Mouse (Mus musculus) neural tube, embryonic 12.5 days (tissue): Measurements from ENCODE around the gene Gins2. TPM values are rescaled to one million over a fixed set of nuclear protein-coding genes. Genes with fewer than 3 reads are reported as not detected.

Experiments
- ATAC-seq: fragments of 200-750 bp; cut with Nextera tagmentation; 2 replicates; pipeline ENCODE4 v1.8.0; 2017; ENCODE audit warnings: low read depth, mild to moderate bottlenecking, moderate TSS enrichment, moderate library complexity; ENCODE audit not compliant: low FRiP score
- H3K27ac ChIP-seq: fragments of 300-500 bp; sonication (generic); 2 replicates; pipeline ENCODE4 v1.5.1; 2016
- H3K27me3 ChIP-seq: fragments of 300-500 bp; sonication (generic); replicated peaks from 2 replicates; pipeline ENCODE4 v1.6.1; 2016; ENCODE audit warnings: mild to moderate bottlenecking
- H3K36me3 ChIP-seq: fragments of 300-500 bp; sonication (generic); 2 replicates; pipeline ENCODE4 v1.6.1; 2016; ENCODE audit warnings: mild to moderate bottlenecking
- H3K4me1 ChIP-seq: fragments of 300-500 bp; sonication (generic); 2 replicates; pipeline ENCODE4 v1.6.1; 2016
- H3K4me2 ChIP-seq: fragments of 300-500 bp; sonication (generic); replicated peaks from 2 replicates; pipeline ENCODE4 v1.6.1; 2016; ENCODE audit warnings: mild to moderate bottlenecking
- H3K4me3 ChIP-seq: fragments of 300-500 bp; sonication (generic); 2 replicates; pipeline ENCODE4 v1.5.1; 2016
- H3K9ac ChIP-seq: fragments of 300-500 bp; sonication (generic); 2 replicates; pipeline ENCODE4 v1.6.1; 2016; ENCODE audit warnings: mild to moderate bottlenecking
- H3K9me3 ChIP-seq: fragments of 300-500 bp; sonication (generic); 2 replicates; pipeline ENCODE4 v1.6.1; 2016; ENCODE audit warnings: mild to moderate bottlenecking
- WGBS: fragments of 180-500 bp; shearing (Covaris S2); methylation state at CpG from one replicate; pipeline ENCODE4 v1.1.7; 2016; 5-methylcytosine and 5-hydroxymethylcytosine counted together
- polyA plus RNA-seq: library from polyadenylated mRNA; unstranded; fragments of >200 nt; fragmentation: Nextera tagmentation; extraction: Ambion mirVana; gene quantifications from 2 replicates; pipeline ENCODE4 v1.2.1, GENCODE M21; 2016

Gins2 gene
- polyA plus RNA-seq, 1 experiment from 2014 or later, result 53.4 TPM

DNA sequence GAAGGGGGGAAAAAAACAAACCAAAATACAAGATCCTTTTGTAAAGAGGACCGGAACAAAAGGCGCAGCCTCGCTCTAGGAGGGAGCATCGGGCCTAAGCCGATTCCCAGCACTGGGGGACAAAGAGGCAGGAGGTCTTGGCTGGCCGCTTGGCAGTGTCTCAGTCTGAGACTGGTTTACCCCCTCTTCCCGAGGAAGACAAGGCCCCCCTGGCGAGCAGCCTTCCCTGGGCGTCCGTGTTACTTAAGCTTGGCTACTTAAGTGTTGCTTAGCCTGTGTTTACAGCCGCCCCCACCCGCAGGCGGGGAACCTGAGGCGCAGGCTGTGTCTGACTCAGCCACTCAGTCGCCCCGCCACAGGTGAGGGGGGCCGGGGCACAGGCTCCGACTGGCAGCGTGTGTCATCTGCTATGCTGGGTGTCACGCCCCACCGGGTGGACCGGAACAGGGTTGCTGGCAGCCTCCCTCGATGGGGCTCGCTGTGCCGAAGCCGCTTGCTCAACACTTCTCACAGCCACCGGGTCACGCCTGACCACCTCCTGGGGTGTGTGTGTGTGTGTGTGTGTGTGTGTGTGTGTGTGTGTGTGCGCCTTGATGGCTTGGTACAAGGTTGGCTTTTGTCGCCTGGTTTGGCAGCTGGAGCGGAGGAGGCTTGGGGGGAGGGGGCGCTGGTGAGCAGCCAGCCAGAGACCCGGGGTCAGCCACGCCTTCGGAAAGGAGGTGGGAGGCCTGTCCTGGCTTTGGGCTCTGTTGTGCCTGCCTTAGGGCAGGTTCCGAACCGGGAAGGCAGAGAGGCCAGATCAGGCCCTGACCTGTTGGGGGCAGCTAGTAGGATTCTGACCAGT is 50.5 kb downstream of the Gins2 start:
- Histone ChIP-seq H3K36me3 (no peaks in the 10 kb centered on the region), H3K27me3 (no peaks in the 10 kb centered on the region), H3K9ac (peak overlapping the region; percentile 86), H3K4me2 (peak overlapping the region; percentile 97), H3K4me3 (peak overlapping the region; percentile 64), H3K9me3 (no peaks in the 10 kb centered on the region), H3K27ac (peak overlapping the region; percentile 97), H3K4me1 (peaks cover 93% of the 10 kb centered on the region)
- ATAC-seq, result 0 out of 2 replicates have a peak, but pooled peaks have one; percentile 18
- WGBS, result under 1% methylated on average over 37 of the region's 37 CpGs

DNA sequence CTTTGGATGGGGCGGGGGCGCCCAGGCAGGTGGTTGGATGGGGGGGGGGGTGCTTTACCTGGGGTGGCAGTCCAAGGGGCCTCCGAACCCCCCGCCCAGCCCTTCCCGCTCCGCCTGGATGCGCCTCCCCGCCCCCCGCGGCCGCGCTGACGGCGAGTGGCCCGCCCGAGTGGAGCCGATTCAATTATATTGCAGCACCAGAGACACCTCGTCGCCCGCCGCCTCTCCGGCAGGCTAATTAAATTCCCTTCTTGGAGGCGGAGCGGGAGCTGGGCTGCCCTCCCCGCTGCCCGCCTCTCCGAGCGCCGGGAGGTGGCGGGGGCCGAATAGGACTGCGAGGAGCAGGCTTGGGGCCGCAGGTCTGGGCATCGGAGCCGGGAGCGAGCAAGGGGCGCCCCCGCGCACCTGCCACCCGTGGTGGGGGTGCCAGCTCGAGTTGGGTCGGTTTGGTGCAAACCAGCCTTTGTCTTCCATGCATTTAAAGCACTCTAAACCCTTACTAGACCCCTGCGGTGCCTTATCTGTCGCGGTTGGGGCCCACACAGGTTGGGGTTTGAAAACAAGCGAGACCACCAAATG is 51.2 kb downstream of the Gins2 start:
- peak; percentile 14 for ATAC-seq
- H3K4me1 ChIP-seq, result peaks cover 93% of the 10 kb centered on the region
- peak overlapping the region; percentile 97 for H3K4me2 ChIP-seq
- peak overlapping the region; percentile 86 for H3K9ac ChIP-seq
- H3K4me3 ChIP-seq, result peak overlapping the region; percentile 64
- H3K27ac ChIP-seq, result peak overlapping the region; percentile 97
- no peaks in the 10 kb centered on the region for H3K27me3 ChIP-seq
- H3K9me3 ChIP-seq, result no peaks in the 10 kb centered on the region
- WGBS, result 0% methylated on average over 43 of the region's 46 CpGs
- no peaks in the 10 kb centered on the region for H3K36me3 ChIP-seq

DNA sequence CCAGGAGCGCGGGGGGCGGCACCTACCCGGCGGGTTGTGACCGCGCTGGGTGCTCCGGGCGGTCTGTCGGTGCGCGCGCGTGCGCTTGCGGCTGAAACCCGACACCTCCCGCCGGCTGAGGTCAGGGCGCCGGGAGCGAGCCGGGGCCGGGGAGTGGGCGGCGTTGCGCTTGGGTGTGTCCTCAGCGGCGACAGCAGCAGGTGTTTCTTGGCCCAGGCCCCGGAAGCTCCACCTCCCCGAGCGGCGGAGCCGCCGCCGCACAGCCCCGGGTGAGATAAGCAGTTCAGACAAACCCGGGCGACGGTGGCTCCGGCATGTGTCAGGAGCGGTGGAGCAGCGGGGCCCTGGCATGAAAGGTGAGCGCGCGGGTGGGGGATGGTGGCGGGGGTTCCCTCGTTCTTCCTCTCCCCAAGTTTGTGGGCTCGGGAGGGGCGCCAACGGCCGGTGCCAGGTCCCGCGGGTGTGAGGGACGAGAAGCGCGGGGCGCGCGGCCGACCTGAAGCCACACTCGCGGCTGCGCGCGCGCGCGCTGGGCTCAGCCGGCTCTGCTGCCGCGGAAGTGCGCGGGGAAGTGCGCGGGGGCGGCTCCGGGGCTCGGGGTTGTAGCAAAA is 51.8 kb downstream of the Gins2 start:
- peak overlapping the region; percentile 86 for H3K9ac ChIP-seq
- H3K36me3 ChIP-seq, result no peaks in the 10 kb centered on the region
- H3K27me3 ChIP-seq, result no peaks in the 10 kb centered on the region
- peak overlapping the region; percentile 97 for H3K4me2 ChIP-seq
- ATAC-seq, result peak; percentile 16; the same call in 1 of the 2 replicates
- under 1% methylated on average over 56 of the region's 79 CpGs for whole genome bisulfite sequencing
- peak overlapping the region; percentile 64 for H3K4me3 ChIP-seq
- no peaks in the 10 kb centered on the region for H3K9me3 ChIP-seq
- peak overlapping the region; percentile 97 for H3K27ac ChIP-seq
- peaks cover 93% of the 10 kb centered on the region for H3K4me1 ChIP-seq

DNA sequence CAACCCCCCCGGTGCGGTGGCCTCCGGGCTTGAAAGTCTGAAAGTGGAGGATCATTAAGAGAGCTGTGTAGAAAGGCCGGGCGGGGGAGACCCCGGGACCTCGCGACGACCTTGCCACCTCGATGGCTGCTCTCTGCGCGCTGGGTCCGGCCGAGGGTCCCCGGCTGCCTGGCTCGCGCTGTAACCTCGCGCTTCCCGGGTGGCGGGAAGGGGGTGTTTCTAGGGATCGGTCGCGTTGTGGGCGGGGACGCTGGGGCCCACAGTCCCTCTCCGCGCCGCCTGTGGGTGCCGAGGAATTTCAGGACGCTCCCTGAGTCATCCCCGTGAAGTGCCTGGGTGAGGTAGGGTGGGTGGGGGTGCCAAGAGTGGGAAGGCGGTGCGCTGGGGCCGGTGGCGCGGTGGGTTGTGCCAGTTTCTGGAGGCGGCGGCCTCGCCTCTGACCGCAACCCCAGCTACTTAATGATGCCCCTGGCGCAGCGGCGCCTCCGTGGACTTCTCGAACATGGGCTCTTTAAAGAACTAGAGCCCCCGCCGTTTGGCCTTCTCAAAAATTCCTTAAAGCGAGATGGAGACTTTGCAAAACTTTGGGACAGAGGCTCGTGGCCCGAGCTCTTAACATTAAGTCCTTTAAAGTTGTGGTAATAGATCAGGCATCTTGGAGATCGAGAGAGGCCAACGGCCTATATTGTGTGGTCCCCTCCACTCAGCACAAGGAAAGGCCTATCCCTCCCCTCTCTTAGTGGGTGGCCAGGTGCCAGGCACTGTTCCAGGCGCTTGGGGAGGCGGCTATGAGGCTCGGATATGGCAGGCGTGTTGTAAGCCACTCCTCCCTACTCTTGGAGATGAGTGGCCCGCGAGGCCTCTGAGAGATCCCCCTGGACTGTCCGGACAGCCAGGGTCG is 52.5 kb downstream of the Gins2 start:
- peak overlapping the region; percentile 97 for H3K4me2 ChIP-seq
- no peaks in the 10 kb centered on the region for H3K27me3 ChIP-seq
- H3K36me3 ChIP-seq, result no peaks in the 10 kb centered on the region
- H3K9ac ChIP-seq, result peak overlapping the region; percentile 86
- peak overlapping the region; percentile 97 for H3K27ac ChIP-seq
- peaks cover 94% of the 10 kb centered on the region for H3K4me1 ChIP-seq
- WGBS, result under 1% methylated on average over 61 of the region's 61 CpGs
- no peaks in the 10 kb centered on the region for H3K9me3 ChIP-seq
- H3K4me3 ChIP-seq, result peak overlapping the region; percentile 64
- peak; percentile 8; the same call in 1 of the 2 replicates for ATAC-seq

DNA sequence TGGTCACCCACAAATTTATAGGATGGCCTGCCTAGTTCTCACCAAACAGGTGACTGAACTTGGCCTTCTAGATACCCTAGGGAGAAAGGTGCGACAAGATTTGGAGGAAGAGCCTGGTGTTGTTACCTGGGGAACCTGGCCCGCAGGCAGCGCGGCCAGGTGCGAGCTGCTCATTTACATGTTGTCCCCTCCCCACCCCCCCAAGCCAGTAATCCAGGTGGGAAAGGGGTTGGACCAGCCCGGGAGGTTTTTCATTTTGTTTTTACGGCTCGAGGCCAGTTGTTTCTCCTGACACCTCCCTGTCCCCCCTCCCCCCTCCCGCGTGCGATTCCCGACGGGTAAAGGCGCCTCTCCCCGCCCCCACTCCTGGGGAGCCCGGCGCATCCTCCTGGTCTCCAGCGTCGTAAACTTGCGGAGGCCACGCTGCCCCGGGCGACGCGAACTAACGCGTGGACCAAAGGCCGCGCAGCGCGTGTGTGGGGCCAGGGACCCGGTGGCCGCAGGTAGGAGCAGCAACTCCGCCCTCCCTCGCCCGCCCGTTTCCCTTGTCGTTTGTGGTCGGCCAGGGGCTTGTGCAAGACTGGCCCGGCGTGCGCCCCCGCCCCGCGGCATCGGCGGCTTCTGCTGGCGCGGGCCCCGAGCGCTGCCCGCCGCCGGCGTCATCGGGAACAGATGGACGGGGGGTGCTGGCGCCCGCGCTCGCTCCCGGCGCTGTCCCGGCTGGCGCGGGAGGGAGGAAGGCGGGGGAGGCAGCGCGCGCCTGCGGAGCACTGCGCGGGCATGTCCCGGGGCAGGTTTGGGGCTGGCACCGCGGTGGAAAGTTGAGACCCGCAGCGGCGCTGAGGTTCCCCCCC is 53.4 kb downstream of the Gins2 start:
- H3K36me3 ChIP-seq, result no peaks in the 10 kb centered on the region
- H3K4me3 ChIP-seq, result peak overlapping the region; percentile 64
- no peaks in the 10 kb centered on the region for H3K9me3 ChIP-seq
- peak overlapping the region; percentile 86 for H3K9ac ChIP-seq
- no peaks in the 10 kb centered on the region for H3K27me3 ChIP-seq
- no peak for ATAC-seq
- 1% methylated on average over 77 of the region's 79 CpGs for WGBS
- H3K4me1 ChIP-seq, result peaks cover 95% of the 10 kb centered on the region
- H3K4me2 ChIP-seq, result peak overlapping the region; percentile 97
- peak overlapping the region; percentile 97 for H3K27ac ChIP-seq

DNA sequence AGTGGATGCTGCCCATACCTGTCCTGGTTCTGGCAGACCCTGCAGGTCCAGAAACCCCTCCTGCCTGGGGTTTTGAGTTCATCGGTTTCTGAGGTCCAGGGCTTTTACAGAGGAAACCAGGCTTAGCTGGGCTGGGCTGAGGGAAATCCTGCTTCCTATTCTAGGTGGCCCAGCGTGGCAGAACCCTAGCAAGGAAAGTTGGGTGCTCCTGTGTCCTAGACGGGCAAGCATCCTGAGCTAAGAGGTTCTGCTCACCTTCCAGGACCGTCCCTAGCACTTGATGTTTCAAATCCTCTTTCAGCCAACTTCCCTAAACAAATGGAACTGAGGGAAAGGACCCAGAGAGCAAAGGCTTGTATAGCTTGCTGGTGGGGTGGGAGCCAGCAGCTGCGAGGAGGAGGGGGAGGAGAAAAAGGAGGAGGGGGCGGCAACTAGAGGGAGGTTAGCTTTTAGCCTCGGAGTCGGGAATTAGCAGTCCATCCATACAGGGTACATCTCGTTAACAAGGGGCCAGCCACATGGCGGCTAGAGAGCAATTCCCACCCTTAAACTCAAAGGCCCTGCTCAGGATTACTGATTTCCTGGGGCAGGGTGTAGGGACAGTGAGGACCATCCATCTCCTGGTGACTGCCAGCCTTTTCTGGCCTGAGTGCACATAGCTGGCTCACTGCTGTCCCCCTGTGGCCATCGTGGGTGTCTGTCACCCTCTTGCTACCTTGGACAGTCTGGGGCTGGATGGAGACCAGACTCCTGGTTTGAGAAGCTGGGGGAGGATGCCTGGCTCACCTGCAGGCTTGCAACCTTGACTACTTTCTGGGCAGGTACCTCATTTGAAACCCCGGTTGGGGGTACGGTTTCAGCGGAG is 54.4 kb downstream of the Gins2 start:
- Histone ChIP-seq H3K9me3 (no peaks in the 10 kb centered on the region), H3K36me3 (no peaks in the 10 kb centered on the region), H3K9ac (peak overlapping the region; percentile 35; the same call in 1 of the 2 replicates), H3K4me1 (peaks cover 86% of the 10 kb centered on the region), H3K27me3 (no peaks in the 10 kb centered on the region), H3K4me2 (peak overlapping the region; percentile 97), H3K27ac (peak overlapping the region; percentile 97), H3K4me3 (no peak overlapping the region; the same call in 1 of the 2 replicates)
- 4% methylated on average over 14 of the region's 14 CpGs for WGBS
- ATAC-seq, result peak; percentile 48

DNA sequence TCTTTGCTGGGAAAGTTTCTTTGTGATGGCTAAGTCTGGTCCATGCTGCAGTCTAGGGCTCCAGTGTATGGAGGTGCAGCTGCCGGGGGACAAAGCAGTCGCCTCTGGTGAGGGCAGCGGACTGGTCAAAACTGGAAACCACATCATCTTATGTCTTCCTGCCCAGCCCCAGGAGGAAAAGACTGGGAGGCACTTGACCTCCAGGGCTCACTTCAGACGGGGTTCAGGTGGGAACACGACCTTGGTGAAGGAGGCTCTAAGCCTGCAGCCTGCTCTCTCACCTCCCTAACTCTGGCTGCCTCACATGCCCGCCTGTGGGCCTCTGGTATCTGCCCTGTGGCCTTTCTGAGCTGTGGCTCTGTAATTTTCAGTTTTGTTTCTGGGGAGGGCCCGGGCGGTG is 55.0 kb downstream of the Gins2 start:
- Histone ChIP-seq H3K27me3 (no peaks in the 10 kb centered on the region), H3K4me2 (peak overlapping the region; percentile 97), H3K4me3 (no peak overlapping the region), H3K9ac (peak overlapping the region; percentile 35; the same call in 1 of the 2 replicates), H3K27ac (peak overlapping the region; percentile 88), H3K4me1 (peaks cover 83% of the 10 kb centered on the region), H3K9me3 (no peaks in the 10 kb centered on the region), H3K36me3 (no peaks in the 10 kb centered on the region)
- 36% methylated on average over 8 of the region's 8 CpGs for WGBS
- no peak for ATAC-seq

DNA sequence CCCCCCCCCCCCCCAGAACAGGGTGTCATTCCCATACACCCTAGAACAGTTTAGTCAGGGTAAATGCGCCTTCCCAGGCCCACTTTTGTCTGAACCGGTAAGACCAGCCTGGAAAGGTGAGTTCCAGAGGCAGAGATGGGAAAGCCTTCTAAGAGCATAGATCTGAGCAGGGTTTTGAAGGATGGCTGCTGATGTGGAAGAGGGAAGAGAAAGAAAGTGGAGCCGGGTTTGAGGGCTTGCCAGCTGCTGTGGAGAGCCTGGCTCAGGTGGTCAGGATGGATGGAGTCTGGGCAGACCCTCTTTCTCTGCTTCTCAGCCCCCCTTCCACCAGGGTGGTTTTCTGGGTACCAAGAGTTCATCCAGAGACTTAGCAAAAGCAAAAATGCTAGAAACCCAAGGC is 55.7 kb downstream of the Gins2 start:
- Histone ChIP-seq H3K9ac (peak overlapping the region; percentile 33), H3K27me3 (no peaks in the 10 kb centered on the region), H3K27ac (peak overlapping the region; percentile 88), H3K4me3 (no peak overlapping the region), H3K36me3 (no peaks in the 10 kb centered on the region), H3K4me2 (peak overlapping the region; percentile 97), H3K9me3 (no peaks in the 10 kb centered on the region), H3K4me1 (peaks cover 83% of the 10 kb centered on the region)
- 20% methylated on average over 3 of the region's 3 CpGs for WGBS
- no peak for ATAC-seq

DNA sequence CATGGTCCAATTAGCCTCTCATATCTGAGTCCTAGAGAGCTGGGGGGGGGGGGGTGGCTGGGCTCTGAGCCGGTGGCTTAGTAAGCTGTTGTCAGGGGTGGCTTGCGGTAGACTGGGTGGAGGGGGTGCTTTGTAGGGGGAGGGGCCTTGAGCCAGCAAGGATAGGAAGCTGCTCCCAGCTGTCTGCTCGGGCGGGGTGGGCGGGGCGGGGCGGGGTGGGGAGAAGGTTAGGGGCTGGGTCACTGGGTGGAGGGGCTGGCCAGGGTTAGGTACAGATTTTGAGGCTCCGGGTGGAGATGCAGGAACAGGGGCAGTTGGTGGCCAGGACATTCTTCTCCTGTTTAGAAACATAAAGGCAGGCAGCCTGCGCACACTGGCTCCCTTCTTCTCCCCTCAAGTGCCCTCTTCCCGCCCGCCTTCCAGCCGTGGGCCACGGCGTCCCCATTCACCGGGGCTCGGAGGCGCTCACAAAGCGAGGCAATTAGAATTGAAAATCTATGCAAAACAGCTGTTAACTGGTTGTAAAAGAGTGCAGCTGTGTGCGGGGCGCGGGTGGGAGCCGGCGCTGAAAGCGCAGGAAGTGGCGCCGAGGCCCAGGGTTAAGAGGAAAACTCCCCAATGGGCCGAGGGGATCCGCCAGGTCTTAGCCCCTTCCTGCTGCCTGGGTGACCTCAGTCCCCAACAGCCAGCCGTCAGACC is 56.4 kb downstream of the Gins2 start:
- Histone ChIP-seq H3K27ac (peak overlapping the region; percentile 88), H3K4me1 (peaks cover 84% of the 10 kb centered on the region), H3K9me3 (no peaks in the 10 kb centered on the region), H3K36me3 (no peaks in the 10 kb centered on the region), H3K4me3 (0 out of 2 replicates have a peak overlapping the region, but pooled peaks have one; percentile 9), H3K4me2 (peak overlapping the region; percentile 97), H3K27me3 (no peaks in the 10 kb centered on the region), H3K9ac (peak overlapping the region; percentile 33)
- peak; percentile 54 for ATAC-seq
- 1% methylated on average over 28 of the region's 29 CpGs for WGBS
